Mouse (Mus musculus): ENCODE results near the gene Mgat5. TPM values are rescaled to one million over a fixed set of nuclear protein-coding genes. Genes with fewer than 3 reads are reported as not detected.

Mgat5 gene
- polyA plus RNA-seq, 1 experiment: under 0.01 TPM

DNA sequence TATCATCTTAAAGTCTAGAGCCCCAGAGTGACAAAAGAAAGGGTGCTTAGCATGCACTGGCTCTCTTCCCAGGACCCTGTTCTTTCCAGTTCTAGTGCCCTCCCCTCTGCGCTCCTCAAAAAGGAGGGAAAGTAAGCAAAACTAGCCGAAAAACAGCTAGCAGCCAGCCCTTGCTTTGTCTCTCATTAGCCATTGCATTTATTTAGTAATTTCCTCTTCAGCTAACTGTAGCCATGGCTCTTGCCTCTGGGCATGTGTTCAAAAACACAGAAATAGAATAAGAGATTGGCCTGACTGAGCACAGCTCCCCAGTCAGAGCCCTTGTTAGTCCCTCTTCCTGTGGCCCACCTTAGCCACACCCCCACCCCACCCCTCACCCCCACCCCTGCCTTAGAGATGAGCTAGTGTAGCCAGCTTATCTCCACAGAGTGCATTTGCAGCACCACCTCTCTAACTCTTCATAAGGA lies 204.2 kb downstream of the Mgat5 start:
- Histone ChIP-seq H3K9me3 (ENCODE audit: control insufficient read depth, low read length) (no peaks in the 10 kb centered on the region), H3K27me3 (ENCODE audit: control insufficient read depth) (no peaks in the 10 kb centered on the region), H3K4me1 (ENCODE audit: control insufficient read depth) (peaks cover 3% of the 10 kb centered on the region; the same call in 1 of the 2 replicates), H3K4me3 (replicated peaks) (no peak overlapping the region), H3K36me3 (ENCODE audit: control insufficient read depth) (no peaks in the 10 kb centered on the region; the same call in 1 of the 2 replicates)
- TF ChIP-seq TAL1 (IDR thresholded peaks at IDR 0.05; ENCODE audit: low read length) (no peak), GATA1 (IDR thresholded peaks at IDR 0.05; ENCODE audit: low read length) (no peak)

DNA sequence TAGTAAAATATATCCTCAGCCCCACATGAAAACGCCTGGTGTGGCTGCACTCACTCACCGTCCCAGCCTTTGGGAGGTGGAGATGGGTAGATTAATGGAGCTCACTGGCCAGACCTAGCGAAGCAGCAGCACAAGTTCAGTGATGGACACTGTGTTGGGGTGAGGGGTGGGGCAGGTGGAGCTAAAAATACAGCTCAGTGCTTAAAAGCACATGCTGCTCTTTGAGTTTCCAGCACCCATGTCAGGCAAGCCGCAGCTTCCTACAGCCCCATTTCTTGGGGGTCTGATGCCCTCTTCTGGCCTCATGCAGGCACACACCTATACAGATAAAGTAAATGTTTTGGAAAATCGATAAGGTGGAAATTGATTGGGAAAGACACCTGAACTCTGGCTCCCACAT lies 204.7 kb downstream of the Mgat5 start:
- TF ChIP-seq TAL1 (IDR thresholded peaks at IDR 0.05; ENCODE audit: low read length) (no peak), GATA1 (IDR thresholded peaks at IDR 0.05; ENCODE audit: low read length) (no peak)
- Histone ChIP-seq H3K4me1 (ENCODE audit: control insufficient read depth) (peaks cover 3% of the 10 kb centered on the region; the same call in 1 of the 2 replicates), H3K36me3 (ENCODE audit: control insufficient read depth) (no peaks in the 10 kb centered on the region; the same call in 1 of the 2 replicates), H3K9me3 (ENCODE audit: control insufficient read depth, low read length) (no peaks in the 10 kb centered on the region), H3K27me3 (ENCODE audit: control insufficient read depth) (no peaks in the 10 kb centered on the region), H3K4me3 (replicated peaks) (no peak overlapping the region)

GRCm38 (mm10) chr1:127414500-127414899 lies 209.7 kb downstream of the Mgat5 start:
- no peaks in the 10 kb centered on the region; the same call in 1 of the 2 replicates for H3K36me3 ChIP-seq (ENCODE audit: control insufficient read depth)
- TF ChIP-seq GATA1 (IDR thresholded peaks at IDR 0.05; ENCODE audit: low read length): no peak
- no peak for TF ChIP-seq TAL1 (IDR thresholded peaks at IDR 0.05; ENCODE audit: low read length)

GRCm38 (mm10) chr1:127415896-127416295 lies 211.1 kb downstream of the Mgat5 start:
- Histone ChIP-seq H3K27me3 (ENCODE audit: control insufficient read depth) (no peaks in the 10 kb centered on the region), H3K4me3 (replicated peaks) (no peak overlapping the region), H3K36me3 (ENCODE audit: control insufficient read depth) (no peaks in the 10 kb centered on the region; the same call in 1 of the 2 replicates), H3K9me3 (ENCODE audit: control insufficient read depth, low read length) (no peaks in the 10 kb centered on the region), H3K4me1 (ENCODE audit: control insufficient read depth) (no peaks in the 10 kb centered on the region)
- TF ChIP-seq GATA1 (IDR thresholded peaks at IDR 0.05; ENCODE audit: low read length) (no peak), TAL1 (IDR thresholded peaks at IDR 0.05; ENCODE audit: low read length) (no peak)

More at GRCm38 (mm10) chr1:127414500-127414899, 209.7 kb downstream of the Mgat5 start:
- Histone ChIP-seq H3K27me3 (ENCODE audit: control insufficient read depth) (no peaks in the 10 kb centered on the region), H3K4me3 (replicated peaks) (no peak overlapping the region), H3K4me1 (ENCODE audit: control insufficient read depth) (peaks cover under 1% of the 10 kb centered on the region; the same call in 1 of the 2 replicates), H3K9me3 (ENCODE audit: control insufficient read depth, low read length) (no peaks in the 10 kb centered on the region)

- no peaks in the 10 kb centered on the region for H3K4me1 ChIP-seq (ENCODE audit: control insufficient read depth)
- TF ChIP-seq GATA1 (IDR thresholded peaks at IDR 0.05; ENCODE audit: low read length) (no peak), TAL1 (IDR thresholded peaks at IDR 0.05; ENCODE audit: low read length) (no peak)
- no peaks in the 10 kb centered on the region for H3K9me3 ChIP-seq (ENCODE audit: control insufficient read depth, low read length)
These were observed 212.2 kb downstream of the Mgat5 start for GRCm38 (mm10) chr1:127416971-127417370.

GRCm38 (mm10) chr1:127418916-127419575 lies 214.2 kb downstream of the Mgat5 start:
- Histone ChIP-seq H3K9me3 (ENCODE audit: control insufficient read depth, low read length) (no peaks in the 10 kb centered on the region), H3K4me1 (ENCODE audit: control insufficient read depth) (no peaks in the 10 kb centered on the region), H3K27me3 (ENCODE audit: control insufficient read depth) (no peaks in the 10 kb centered on the region), H3K36me3 (ENCODE audit: control insufficient read depth) (no peaks in the 10 kb centered on the region), H3K4me3 (replicated peaks) (no peak overlapping the region)
- TF ChIP-seq GATA1 (IDR thresholded peaks at IDR 0.05; ENCODE audit: low read length) (no peak), TAL1 (IDR thresholded peaks at IDR 0.05; ENCODE audit: low read length) (no peak)

More at GRCm38 (mm10) chr1:127416971-127417370, 212.2 kb downstream of the Mgat5 start:
- no peaks in the 10 kb centered on the region; the same call in 1 of the 2 replicates for H3K36me3 ChIP-seq (ENCODE audit: control insufficient read depth)
- no peak overlapping the region for H3K4me3 ChIP-seq (replicated peaks)
- H3K27me3 ChIP-seq (ENCODE audit: control insufficient read depth): no peaks in the 10 kb centered on the region

GRCm38 (mm10) chr1:127419581-127419980 lies 214.8 kb downstream of the Mgat5 start:
- H3K36me3 ChIP-seq (ENCODE audit: control insufficient read depth): no peaks in the 10 kb centered on the region
- no peak overlapping the region for H3K4me3 ChIP-seq (replicated peaks)
- H3K27me3 ChIP-seq (ENCODE audit: control insufficient read depth): no peaks in the 10 kb centered on the region
- no peaks in the 10 kb centered on the region for H3K4me1 ChIP-seq (ENCODE audit: control insufficient read depth)
- no peak for TF ChIP-seq GATA1 (IDR thresholded peaks at IDR 0.05; ENCODE audit: low read length)
- TF ChIP-seq TAL1 (IDR thresholded peaks at IDR 0.05; ENCODE audit: low read length): no peak
- H3K9me3 ChIP-seq (ENCODE audit: control insufficient read depth, low read length): no peaks in the 10 kb centered on the region

- H3K4me3 ChIP-seq (replicated peaks): no peak overlapping the region
- H3K4me1 ChIP-seq (ENCODE audit: control insufficient read depth): no peaks in the 10 kb centered on the region
- H3K36me3 ChIP-seq (ENCODE audit: control insufficient read depth): no peaks in the 10 kb centered on the region
- H3K9me3 ChIP-seq (ENCODE audit: control insufficient read depth, low read length): no peaks in the 10 kb centered on the region
- H3K27me3 ChIP-seq (ENCODE audit: control insufficient read depth): no peaks in the 10 kb centered on the region
- TF ChIP-seq TAL1 (IDR thresholded peaks at IDR 0.05; ENCODE audit: low read length) (no peak), GATA1 (IDR thresholded peaks at IDR 0.05; ENCODE audit: low read length) (no peak)
These were observed 215.6 kb downstream of the Mgat5 start for GRCm38 (mm10) chr1:127420383-127420782.

- Histone ChIP-seq H3K9me3 (ENCODE audit: control insufficient read depth, low read length) (no peaks in the 10 kb centered on the region), H3K4me1 (ENCODE audit: control insufficient read depth) (no peaks in the 10 kb centered on the region), H3K36me3 (ENCODE audit: control insufficient read depth) (no peaks in the 10 kb centered on the region), H3K27me3 (ENCODE audit: control insufficient read depth) (no peaks in the 10 kb centered on the region), H3K4me3 (replicated peaks) (no peak overlapping the region)
- no peak for TF ChIP-seq GATA1 (IDR thresholded peaks at IDR 0.05; ENCODE audit: low read length)
- TF ChIP-seq TAL1 (IDR thresholded peaks at IDR 0.05; ENCODE audit: low read length): no peak
These were observed 216.0 kb downstream of the Mgat5 start for GRCm38 (mm10) chr1:127420795-127421194.

Data from erythroblast, embryonic 14.5 days (primary cell).